ENCODE assay signal across 21 mouse cellular contexts in the genomic region with DNA sequence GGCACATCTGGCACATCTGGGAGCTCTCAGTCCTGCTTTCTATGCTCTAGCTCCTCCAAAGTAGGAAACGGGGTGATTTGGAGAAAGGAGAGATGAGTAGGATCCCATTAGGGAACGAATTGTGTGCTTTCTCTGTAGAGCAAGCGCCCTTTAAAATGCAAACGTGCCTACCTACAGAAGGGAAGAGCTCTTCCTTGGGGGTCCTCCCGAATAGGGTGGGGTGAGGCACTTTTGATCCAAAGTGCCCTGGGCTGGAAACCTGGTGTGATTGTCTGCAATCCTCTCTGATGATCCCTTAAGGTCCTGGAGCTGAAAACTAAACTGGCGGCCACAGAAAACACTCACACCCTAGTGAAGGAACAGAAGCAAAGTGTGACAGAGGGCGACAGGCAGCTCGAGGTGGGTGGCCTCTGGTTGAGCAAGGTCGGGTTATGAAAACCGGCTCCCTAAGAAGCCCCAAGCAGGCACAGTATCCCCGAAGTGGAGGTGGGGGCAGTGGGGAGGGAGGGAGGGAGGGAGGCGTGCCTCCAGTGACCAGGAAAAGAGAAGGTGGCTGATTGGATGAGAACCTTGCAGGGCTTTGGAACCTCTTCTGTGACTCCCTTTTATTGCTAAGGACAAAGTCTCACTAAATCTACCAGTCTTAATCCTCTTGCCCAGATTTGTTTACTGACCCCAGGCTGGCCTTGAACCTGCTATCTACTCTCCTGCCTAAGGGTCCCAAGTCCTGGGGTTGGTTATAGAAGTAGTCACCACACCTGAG.
DNase-seq lines count a peak whose midpoint lies in the region; ATAC-seq and TF ChIP-seq lines count a peak whose summit lies in the region.
"Had no signal": no experiment of that assay in that cellular context is flagged by ENCODE, and none has a peak within 500 bp of the region (broad histone marks: within the 10 kb centered on the region; RNA-seq: fewer than 3 reads in every experiment).

No protein-coding gene starts in this region.

- TF ChIP-seq EP300 in stomach, postnatal 0 days (optimal IDR thresholded peaks at IDR 0.05): no peak

- no peak overlapping the region for H3K4me3 ChIP-seq in heart, embryonic 10.5 days
- peak overlapping the region; percentile 5; the same call in 1 of the 2 replicates for H3K4me3 ChIP-seq in intestine, postnatal 0 days (ENCODE audit: low read depth, low read length)
- no peak overlapping the region for H3K4me3 ChIP-seq in stomach, postnatal 0 days (ENCODE audit: low read depth, low read length)
- H3K4me3 ChIP-seq: embryonic facial prominence, embryonic 15.5 days; forebrain, embryonic 10.5 days; hindbrain, embryonic 12.5 days; neural tube, embryonic 12.5 days had no signal

- peak; percentile 71 for DNase-seq in heart, adult 11 months
- DNase-seq in heart, embryonic 10.5 days (ENCODE audit: low spot score): no peak
- peak; percentile 61 for DNase-seq in R1 (ENCODE audit: low read depth, low spot score)
- DNase-seq in stomach, postnatal 0 days (ENCODE audit: low spot score): no peak
- no peak for DNase-seq in gastrocnemius, postnatal 25 days
- no peak for DNase-seq in T-cell, adult 2 months (ENCODE audit: low spot score)
- DNase-seq: adrenal gland, adult 2 months; cerebellum, adult 9-10 months; kidney, adult 2 months; kidney, postnatal 36 days; liver; liver, postnatal 0 days; thymus, postnatal 25 days had no signal

- H3K9me3 ChIP-seq in heart, embryonic 10.5 days: no peaks in the 10 kb centered on the region
- H3K9me3 ChIP-seq in intestine, postnatal 0 days (ENCODE audit: control insufficient read depth): no peaks in the 10 kb centered on the region
- no peaks in the 10 kb centered on the region for H3K9me3 ChIP-seq in stomach, postnatal 0 days (ENCODE audit: control insufficient read depth, low read length)
- H3K9me3 ChIP-seq: embryonic facial prominence, embryonic 15.5 days; forebrain, embryonic 10.5 days; hindbrain, embryonic 12.5 days; neural tube, embryonic 12.5 days had no signal

- no peak for TF ChIP-seq CTCF in intestine, postnatal 0 days (IDR thresholded peaks at IDR 0.05; ENCODE audit: low read depth)
- no peak for TF ChIP-seq CTCF in stomach, postnatal 0 days (IDR thresholded peaks at IDR 0.05; ENCODE audit: low read depth)

- peak; percentile 90 for ATAC-seq in intestine, postnatal 0 days
- peak; percentile 54; the same call in 1 of the 2 replicates for ATAC-seq in stomach, postnatal 0 days (ENCODE audit: low FRiP score, low TSS enrichment)
- ATAC-seq: liver, postnatal 0 days; Patski had no signal

- H3K36me3 ChIP-seq in heart, embryonic 10.5 days: no peaks in the 10 kb centered on the region
- no peaks in the 10 kb centered on the region for H3K36me3 ChIP-seq in intestine, postnatal 0 days (ENCODE audit: control insufficient read depth, insufficient read depth)
- H3K36me3 ChIP-seq in stomach, postnatal 0 days (ENCODE audit: control insufficient read depth, insufficient read depth, low read length): no peaks in the 10 kb centered on the region
- H3K36me3 ChIP-seq: embryonic facial prominence, embryonic 15.5 days; forebrain, embryonic 10.5 days; hindbrain, embryonic 12.5 days; neural tube, embryonic 12.5 days had no signal

- peak overlapping the region; percentile 48 for H3K4me2 ChIP-seq in intestine, postnatal 0 days (replicated peaks; ENCODE audit: low read depth)
- no peak overlapping the region for H3K4me2 ChIP-seq in stomach, postnatal 0 days (replicated peaks; ENCODE audit: low read depth)
- H3K4me2 ChIP-seq: embryonic facial prominence, embryonic 15.5 days; hindbrain, embryonic 12.5 days; midbrain, embryonic 11.5 days; neural tube, embryonic 12.5 days had no signal

- H3K9ac ChIP-seq in intestine, postnatal 0 days (ENCODE audit: low read depth, low read length): no peak overlapping the region
- no peak overlapping the region for H3K9ac ChIP-seq in stomach, postnatal 0 days (ENCODE audit: low read length)
- H3K9ac ChIP-seq: embryonic facial prominence, embryonic 15.5 days; hindbrain, embryonic 12.5 days; liver, postnatal 0 days; neural tube, embryonic 12.5 days had no signal

- H3K4me1 ChIP-seq in heart, embryonic 10.5 days: no peaks in the 10 kb centered on the region
- no peaks in the 10 kb centered on the region for H3K4me1 ChIP-seq in intestine, postnatal 0 days (replicated peaks; ENCODE audit: control insufficient read depth, insufficient read depth, low read length)
- no peaks in the 10 kb centered on the region for H3K4me1 ChIP-seq in stomach, postnatal 0 days (replicated peaks; ENCODE audit: control insufficient read depth, insufficient read depth)
- H3K4me1 ChIP-seq: embryonic facial prominence, embryonic 15.5 days had no signal

- WGBS in heart, embryonic 10.5 days: 27% methylated on average over 12 of the region's 12 CpGs
- WGBS in intestine, postnatal 0 days: 22% methylated on average over 12 of the region's 12 CpGs
- 33% methylated on average over 12 of the region's 12 CpGs for WGBS in stomach, postnatal 0 days

- no peaks in the 10 kb centered on the region for H3K27me3 ChIP-seq in heart, embryonic 10.5 days (ENCODE audit: insufficient read depth, poor library complexity, severe bottlenecking)
- H3K27me3 ChIP-seq in intestine, postnatal 0 days (replicated peaks; ENCODE audit: control insufficient read depth, insufficient read depth, low read length): no peaks in the 10 kb centered on the region
- no peaks in the 10 kb centered on the region for H3K27me3 ChIP-seq in stomach, postnatal 0 days (ENCODE audit: control insufficient read depth, insufficient read depth, low read length)
- H3K27me3 ChIP-seq: CH12.LX; embryonic facial prominence, embryonic 15.5 days; hindbrain, embryonic 12.5 days; neural tube, embryonic 12.5 days had no signal

- no peak overlapping the region for H3K27ac ChIP-seq in heart, embryonic 10.5 days
- H3K27ac ChIP-seq in intestine, postnatal 0 days (ENCODE audit: low read depth, low read length): peak overlapping the region; percentile 28; the same call in 1 of the 2 replicates
- H3K27ac ChIP-seq in stomach, postnatal 0 days (replicated peaks): no peak overlapping the region
- H3K27ac ChIP-seq: embryonic facial prominence, embryonic 15.5 days; forebrain, embryonic 10.5 days; hindbrain, embryonic 12.5 days; neural tube, embryonic 12.5 days had no signal

Comparison
In these comparisons a context has a peak if more than half of its experiments do, and no peak if none do; other contexts are left out.
1. DNase-seq: peak in heart, adult 11 months (single experiment) and R1 (single experiment); none in heart, embryonic 10.5 days (single experiment), stomach, postnatal 0 days (single experiment), gastrocnemius, postnatal 25 days (single experiment) and T-cell, adult 2 months (single experiment).